Mouse (Mus musculus): Measurements from ENCODE around the gene Nexmif. TPM values are rescaled to one million over a fixed set of nuclear protein-coding genes. Genes with fewer than 3 reads are reported as not detected.
A peak's percentile ranks its signal among the peaks of the same experiment; 100 is the strongest.
"Not testable (repeated sequence)": the region's sequence is repeated elsewhere in the genome, so short reads cannot be mapped to it uniquely, and the experiment has no call there.

Nexmif gene
- polyA plus RNA-seq, 1 experiment, result not detected

DNA sequence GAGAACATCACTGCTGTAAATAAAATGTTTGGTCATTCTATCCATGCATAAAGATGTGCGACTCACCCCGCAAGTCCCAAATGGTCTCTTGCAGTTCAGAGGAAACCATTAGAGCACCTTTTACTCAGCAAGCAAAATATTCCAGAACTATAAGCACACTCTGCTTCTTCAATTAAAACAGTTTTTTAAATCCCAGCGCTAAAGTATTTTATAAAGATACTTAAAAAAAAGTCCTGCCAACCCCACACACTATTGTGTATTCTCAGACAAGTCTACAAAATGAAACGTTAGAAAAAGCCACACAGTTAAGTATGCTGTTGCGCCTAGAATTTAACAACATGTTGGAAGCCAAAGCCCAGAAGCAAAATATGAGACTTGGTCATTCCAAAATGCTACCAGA lies 1.9 kb downstream of the Nexmif start:
- no peaks in the 10 kb centered on the region for H3K36me3 ChIP-seq (ENCODE audit: control insufficient read depth, insufficient read depth)
- no peaks in the 10 kb centered on the region for H3K79me3 ChIP-seq (ENCODE audit: low read depth)
- H3ac ChIP-seq (ENCODE audit: control insufficient read depth, insufficient read length, low read depth), result no peak overlapping the region
- TF ChIP-seq FOSL1 (IDR thresholded peaks at IDR 0.05; ENCODE audit: insufficient read depth, low read length, poor library complexity, severe bottlenecking), result no peak
- no peak overlapping the region for H3K4me3 ChIP-seq (ENCODE audit: insufficient read depth, poor library complexity, severe bottlenecking)
- peaks cover 18% of the 10 kb centered on the region for H3K27me3 ChIP-seq (ENCODE audit: control insufficient read depth, insufficient read depth, insufficient read length)
- H3K79me2 ChIP-seq (ENCODE audit: control insufficient read depth, insufficient read depth), result no peaks in the 10 kb centered on the region

GRCm38 (mm10) chrX:104196561-104196960 lies 4.4 kb downstream of the Nexmif start:
- H3K36me3 ChIP-seq (ENCODE audit: control insufficient read depth, insufficient read depth), result no peaks in the 10 kb centered on the region
- peaks cover 18% of the 10 kb centered on the region for H3K27me3 ChIP-seq (ENCODE audit: control insufficient read depth, insufficient read depth, insufficient read length)
- no peaks in the 10 kb centered on the region for H3K79me2 ChIP-seq (ENCODE audit: control insufficient read depth, insufficient read depth)
- no peak overlapping the region for H3ac ChIP-seq (ENCODE audit: control insufficient read depth, insufficient read length, low read depth)
- H3K79me3 ChIP-seq (ENCODE audit: low read depth), result no peaks in the 10 kb centered on the region
- TF ChIP-seq CTCF (IDR thresholded peaks at IDR 0.05; ENCODE audit: control insufficient read depth, insufficient read depth, insufficient read length) (no peak), MAX (IDR thresholded peaks at IDR 0.05) (no peak), USF1 (IDR thresholded peaks at IDR 0.05; ENCODE audit: low read depth) (no peak), MYOD1 (IDR thresholded peaks at IDR 0.05; ENCODE audit: control insufficient read depth, insufficient read length, low read depth) (no peak), CEBPB (IDR thresholded peaks at IDR 0.05; ENCODE audit: low read depth) (no peak), MYOG (IDR thresholded peaks at IDR 0.05; ENCODE audit: control insufficient read depth, extremely low read depth, insufficient read length) (no peak), FOSL1 (IDR thresholded peaks at IDR 0.05; ENCODE audit: insufficient read depth, low read length, poor library complexity, severe bottlenecking) (no peak)
- H3K4me3 ChIP-seq (ENCODE audit: insufficient read depth, poor library complexity, severe bottlenecking), result no peak overlapping the region

DNA sequence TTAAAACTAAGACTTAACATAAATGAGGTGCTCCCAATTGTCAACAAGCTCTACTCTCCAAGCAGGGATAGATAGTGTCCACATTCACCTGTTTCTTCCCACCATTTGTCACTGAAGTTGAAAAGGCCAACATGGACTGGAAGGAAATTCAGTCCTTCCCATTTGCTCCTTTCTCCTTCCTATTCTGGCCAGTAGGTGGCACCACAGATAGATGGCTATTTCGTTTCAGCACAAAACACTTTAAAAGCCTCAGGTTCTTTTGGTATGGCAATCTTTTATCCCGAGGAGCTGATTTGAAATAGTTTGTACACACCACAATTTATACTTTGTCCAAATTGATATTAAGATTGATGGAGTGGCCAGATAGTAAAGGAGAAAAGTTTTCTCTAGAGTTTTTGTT lies 21.7 kb downstream of the Nexmif start:
- H3K4me3 ChIP-seq (ENCODE audit: insufficient read depth, poor library complexity, severe bottlenecking), result no peak overlapping the region
- TF ChIP-seq MAX (IDR thresholded peaks at IDR 0.05), result no peak
- TF ChIP-seq CTCF (IDR thresholded peaks at IDR 0.05; ENCODE audit: control insufficient read depth, insufficient read depth, insufficient read length), result peak; percentile 14
- H3K79me3 ChIP-seq (ENCODE audit: low read depth), result no peaks in the 10 kb centered on the region
- H3K27me3 ChIP-seq (ENCODE audit: control insufficient read depth, insufficient read depth, insufficient read length), result no peaks in the 10 kb centered on the region
- H3ac ChIP-seq (ENCODE audit: control insufficient read depth, insufficient read length, low read depth), result no peak overlapping the region
- no peaks in the 10 kb centered on the region for H3K36me3 ChIP-seq (ENCODE audit: control insufficient read depth, insufficient read depth)
- no peaks in the 10 kb centered on the region for H3K79me2 ChIP-seq (ENCODE audit: control insufficient read depth, insufficient read depth)

- H3K79me2 ChIP-seq (ENCODE audit: control insufficient read depth, insufficient read depth), result no peaks in the 10 kb centered on the region
- H3K79me3 ChIP-seq (ENCODE audit: low read depth), result no peaks in the 10 kb centered on the region
- H3K36me3 ChIP-seq (ENCODE audit: control insufficient read depth, insufficient read depth), result no peaks in the 10 kb centered on the region
- no peak for TF ChIP-seq MYOD1 (IDR thresholded peaks at IDR 0.05; ENCODE audit: control insufficient read depth, insufficient read length, low read depth)
- TF ChIP-seq FOSL1 (IDR thresholded peaks at IDR 0.05; ENCODE audit: insufficient read depth, low read length, poor library complexity, severe bottlenecking), result no peak
- no peak for TF ChIP-seq USF1 (IDR thresholded peaks at IDR 0.05; ENCODE audit: low read depth)
- TF ChIP-seq MYOG (IDR thresholded peaks at IDR 0.05; ENCODE audit: control insufficient read depth, extremely low read depth, insufficient read length), result no peak
- TF ChIP-seq CTCF (IDR thresholded peaks at IDR 0.05; ENCODE audit: control insufficient read depth, insufficient read depth, insufficient read length), result no peak
- no peak for TF ChIP-seq CEBPB (IDR thresholded peaks at IDR 0.05; ENCODE audit: low read depth)
- TF ChIP-seq MAX (IDR thresholded peaks at IDR 0.05), result no peak
- no peaks in the 10 kb centered on the region for H3K27me3 ChIP-seq (ENCODE audit: control insufficient read depth, insufficient read depth, insufficient read length)
- no peak overlapping the region for H3ac ChIP-seq (ENCODE audit: control insufficient read depth, insufficient read length, low read depth)
- no peak overlapping the region for H3K4me3 ChIP-seq (ENCODE audit: insufficient read depth, poor library complexity, severe bottlenecking)
Measured at GRCm38 (mm10) chrX:104150072-104150471, 50.9 kb downstream of the Nexmif start.

- H3K4me3 ChIP-seq (ENCODE audit: insufficient read depth, poor library complexity, severe bottlenecking); H3K79me3 ChIP-seq (ENCODE audit: low read depth); H3ac ChIP-seq (ENCODE audit: control insufficient read depth, insufficient read length, low read depth); H3K27me3 ChIP-seq (ENCODE audit: control insufficient read depth, insufficient read depth, insufficient read length); H3K36me3 ChIP-seq (ENCODE audit: control insufficient read depth, insufficient read depth); H3K79me2 ChIP-seq (ENCODE audit: control insufficient read depth, insufficient read depth): not testable (repeated sequence)
Measured at GRCm38 (mm10) chrX:104115266-104115665, 85.7 kb downstream of the Nexmif start.

DNA sequence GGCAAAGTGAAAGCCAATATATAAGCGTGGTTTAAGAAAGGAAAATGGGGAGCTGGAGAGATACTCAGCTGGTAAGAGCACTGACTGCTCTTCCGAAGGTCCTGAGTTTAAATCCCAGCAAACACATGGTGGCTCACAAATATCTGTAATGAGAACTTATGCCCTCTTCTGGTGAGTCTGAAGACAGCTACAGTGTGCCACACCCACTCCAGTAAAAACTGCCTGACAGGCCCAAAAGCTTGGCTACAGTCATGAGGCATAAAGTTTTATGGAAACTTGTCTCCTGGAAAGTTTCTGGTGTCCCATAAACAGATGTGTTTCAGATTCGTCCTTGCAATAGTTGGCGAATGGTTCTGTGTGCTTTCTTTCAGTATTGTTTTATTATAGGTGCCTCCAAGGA lies 86.4 kb downstream of the Nexmif start:
- H3K4me3 ChIP-seq (ENCODE audit: insufficient read depth, poor library complexity, severe bottlenecking), result no peak overlapping the region
- no peak for TF ChIP-seq MYOD1 (IDR thresholded peaks at IDR 0.05; ENCODE audit: control insufficient read depth, insufficient read length, low read depth)
- TF ChIP-seq CEBPB (IDR thresholded peaks at IDR 0.05; ENCODE audit: low read depth), result no peak
- no peak for TF ChIP-seq MYOG (IDR thresholded peaks at IDR 0.05; ENCODE audit: control insufficient read depth, extremely low read depth, insufficient read length)
- no peak for TF ChIP-seq FOSL1 (IDR thresholded peaks at IDR 0.05; ENCODE audit: insufficient read depth, low read length, poor library complexity, severe bottlenecking)
- TF ChIP-seq MAX (IDR thresholded peaks at IDR 0.05), result no peak
- TF ChIP-seq USF1 (IDR thresholded peaks at IDR 0.05; ENCODE audit: low read depth), result no peak
- no peaks in the 10 kb centered on the region for H3K79me3 ChIP-seq (ENCODE audit: low read depth)
- H3ac ChIP-seq (ENCODE audit: control insufficient read depth, insufficient read length, low read depth), result no peak overlapping the region
- no peaks in the 10 kb centered on the region for H3K27me3 ChIP-seq (ENCODE audit: control insufficient read depth, insufficient read depth, insufficient read length)
- no peaks in the 10 kb centered on the region for H3K36me3 ChIP-seq (ENCODE audit: control insufficient read depth, insufficient read depth)
- H3K79me2 ChIP-seq (ENCODE audit: control insufficient read depth, insufficient read depth), result no peaks in the 10 kb centered on the region

GRCm38 (mm10) chrX:104054848-104055247 lies 146.1 kb downstream of the Nexmif start:
- H3K79me3 ChIP-seq (ENCODE audit: low read depth), result no peaks in the 10 kb centered on the region
- H3K36me3 ChIP-seq (ENCODE audit: control insufficient read depth, insufficient read depth), result no peaks in the 10 kb centered on the region
- no peaks in the 10 kb centered on the region for H3K27me3 ChIP-seq (ENCODE audit: control insufficient read depth, insufficient read depth, insufficient read length)
- no peaks in the 10 kb centered on the region for H3K79me2 ChIP-seq (ENCODE audit: control insufficient read depth, insufficient read depth)
- H3ac ChIP-seq (ENCODE audit: control insufficient read depth, insufficient read length, low read depth), result no peak overlapping the region
- H3K4me3 ChIP-seq (ENCODE audit: insufficient read depth, poor library complexity, severe bottlenecking), result no peak overlapping the region
- TF ChIP-seq CTCF (IDR thresholded peaks at IDR 0.05; ENCODE audit: control insufficient read depth, insufficient read depth, insufficient read length) (no peak), FOSL1 (IDR thresholded peaks at IDR 0.05; ENCODE audit: insufficient read depth, low read length, poor library complexity, severe bottlenecking) (no peak), MYOD1 (IDR thresholded peaks at IDR 0.05; ENCODE audit: control insufficient read depth, insufficient read length, low read depth) (no peak)

All from C2C12 (cell line).